Mouse (Mus musculus) myocyte (in vitro differentiated cells): ENCODE data around the gene Sptssb. TPM values are rescaled to one million over a fixed set of nuclear protein-coding genes. Genes with fewer than 3 reads are reported as not detected.

Experiments used
- H3K27me3 ChIP-seq: one replicate; pipeline ENCODE4 v1.6.1; 2011; ENCODE audit not compliant: control insufficient read depth, insufficient read depth, insufficient read length
- H3K36me3 ChIP-seq: one replicate; pipeline ENCODE4 v1.6.1; 2011; ENCODE audit not compliant: control insufficient read depth, insufficient read depth
- H3K4me2 ChIP-seq: one replicate; pipeline ENCODE4 v1.6.1; 2011; ENCODE audit warnings: low read depth, control low read depth
- H3K4me3 ChIP-seq: one replicate; pipeline ENCODE4 v1.5.1; 2011; ENCODE audit warnings: mild to moderate bottlenecking, control low read depth, moderate library complexity
- H3K79me2 ChIP-seq: one replicate; pipeline ENCODE4 v1.6.1; 2011; ENCODE audit not compliant: control insufficient read depth, insufficient read depth
- H3ac ChIP-seq: one replicate; pipeline ENCODE4 v1.6.1; 2011; ENCODE audit not compliant: control insufficient read depth, insufficient read length
- CEBPB ChIP-seq: IDR thresholded peaks from 2 replicates; pipeline ENCODE4 v1.6.1; 2011; ENCODE audit warnings: mild to moderate bottlenecking, moderate library complexity; ENCODE audit not compliant: poor library complexity, insufficient read depth, severe bottlenecking
- E2F4 ChIP-seq: IDR thresholded peaks from one replicate; pipeline ENCODE4 v1.6.1; 2011; ENCODE audit warnings: mild to moderate bottlenecking, control low read depth, moderate library complexity; ENCODE audit not compliant: insufficient read depth
- MAX ChIP-seq: IDR thresholded peaks from one replicate; pipeline ENCODE4 v1.6.1; 2011; ENCODE audit warnings: low read depth, mild to moderate bottlenecking, control low read depth
- MYOD1 ChIP-seq, 3 experiments: IDR thresholded peaks; one replicate each; pipeline ENCODE4 v1.6.1; 2011; ENCODE audit warnings: control low read depth in 2 of 3, low read depth in 2 of 3, mild to moderate bottlenecking in 2 of 3, moderate library complexity in 1 of 3; ENCODE audit not compliant: insufficient read length in 2 of 3, control insufficient read depth in 1 of 3
- MYOG ChIP-seq, 3 experiments: IDR thresholded peaks; one replicate each; pipeline ENCODE4 v1.6.1; 2011; ENCODE audit warnings: control low read depth in 2 of 3, low read depth in 2 of 3, mild to moderate bottlenecking in 2 of 3; ENCODE audit not compliant: insufficient read length in 2 of 3, control insufficient read depth in 1 of 3, insufficient read depth in 1 of 3
- POLR2A ChIP-seq: IDR thresholded peaks from one replicate; pipeline ENCODE4 v1.6.1; 2011; ENCODE audit warnings: low read depth, mild to moderate bottlenecking, control low read depth, moderate library complexity; ENCODE audit not compliant: insufficient read length
- POLR2AphosphoS2 ChIP-seq: IDR thresholded peaks from one replicate; pipeline ENCODE4 v1.6.1; 2011; ENCODE audit warnings: low read depth, control low read depth; ENCODE audit not compliant: insufficient read length
- REST ChIP-seq: IDR thresholded peaks from one replicate; pipeline ENCODE4 v1.6.1; 2011; ENCODE audit warnings: mild to moderate bottlenecking, control low read depth, moderate library complexity; ENCODE audit not compliant: insufficient read depth, insufficient read length
- SRF ChIP-seq: IDR thresholded peaks from one replicate; pipeline ENCODE4 v1.6.1; 2011; ENCODE audit warnings: low read depth; ENCODE audit not compliant: control insufficient read depth, insufficient read length
- TCF12 ChIP-seq: IDR thresholded peaks from one replicate; pipeline ENCODE4 v1.6.1; 2011; ENCODE audit warnings: mild to moderate bottlenecking, control low read depth; ENCODE audit not compliant: poor library complexity, insufficient read depth, severe bottlenecking
- TCF3 ChIP-seq: IDR thresholded peaks from one replicate; pipeline ENCODE4 v1.6.1; 2011; ENCODE audit warnings: low read depth, control low read depth; ENCODE audit not compliant: insufficient read length
- USF1 ChIP-seq: IDR thresholded peaks from one replicate; pipeline ENCODE4 v1.6.1; 2011; ENCODE audit warnings: low read depth, mild to moderate bottlenecking, control low read depth, moderate library complexity
- polyA plus RNA-seq: library from polyadenylated mRNA; unstranded; fragments of >200 nt; fragmentation: generic; extraction: Trizol; gene quantifications from one replicate; pipeline ENCODE4 v1.2.1, GENCODE M21; 2012; ENCODE audit warnings: missing spikeins

Sptssb gene
- polyA plus RNA-seq, 1 experiment: not detected

DNA sequence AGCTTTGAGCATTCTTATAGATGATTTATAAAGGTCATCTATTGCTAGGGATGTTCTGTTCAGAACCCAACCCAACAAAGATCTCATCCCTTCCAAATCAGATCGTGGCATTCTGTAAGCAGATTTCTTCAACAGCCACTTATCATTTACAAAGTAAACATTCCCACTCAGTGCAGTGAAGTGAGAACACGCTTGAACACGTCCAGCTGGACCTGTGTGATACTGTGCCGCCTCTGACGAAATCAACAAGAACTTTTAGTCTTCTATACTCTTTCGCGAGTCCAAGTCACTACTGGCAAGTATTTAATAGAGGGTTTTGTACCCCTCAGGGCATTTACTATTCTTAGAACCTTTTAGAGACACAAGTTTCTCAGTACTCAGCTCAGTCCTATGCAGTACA, 51.3 kb downstream of the Sptssb start:
- no peak overlapping the region for H3ac ChIP-seq
- H3K79me2 ChIP-seq: no peaks in the 10 kb centered on the region
- TF ChIP-seq E2F4 (no peak), TCF12 (no peak), SRF (no peak), REST (no peak), POLR2A (no peak), MYOG (IDR thresholded peaks at IDR 0.05; ENCODE audit: control insufficient read depth in 1 of 3, insufficient read depth in 1 of 3, insufficient read length in 2 of 3, low read depth in 2 of 3) (no peak), TCF3 (no peak), USF1 (no peak), POLR2AphosphoS2 (no peak), MAX (no peak), MYOD1 (IDR thresholded peaks at IDR 0.05; ENCODE audit: control insufficient read depth in 1 of 3, insufficient read length in 2 of 3, low read depth in 2 of 3) (no peak), CEBPB (no peak)
- H3K27me3 ChIP-seq: no peaks in the 10 kb centered on the region
- no peak overlapping the region for H3K4me3 ChIP-seq
- H3K36me3 ChIP-seq: no peaks in the 10 kb centered on the region
- no peak overlapping the region for H3K4me2 ChIP-seq

DNA sequence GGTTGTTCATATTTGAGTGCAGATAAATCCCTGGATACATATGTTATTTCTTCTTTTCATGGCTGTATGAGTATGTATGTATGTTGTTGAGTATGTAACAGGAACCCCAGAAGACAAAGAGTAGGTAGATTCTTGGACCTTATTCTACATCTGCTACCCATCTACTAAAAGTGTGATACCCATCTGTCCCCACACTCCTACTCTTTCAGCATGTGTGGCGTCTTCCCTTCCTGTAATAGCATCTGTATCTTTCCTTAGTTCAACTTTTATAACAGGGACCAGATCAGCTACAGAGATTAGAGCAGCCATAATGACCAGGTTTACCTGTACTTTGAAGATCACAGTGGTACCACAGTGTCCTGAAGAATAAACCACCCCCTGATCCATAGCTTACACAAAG, 56.6 kb downstream of the Sptssb start:
- no peaks in the 10 kb centered on the region for H3K79me2 ChIP-seq
- no peak overlapping the region for H3K4me3 ChIP-seq
- H3K4me2 ChIP-seq: no peak overlapping the region
- H3K27me3 ChIP-seq: peaks cover 3% of the 10 kb centered on the region
- no peak for TF ChIP-seq MYOD1 (IDR thresholded peaks at IDR 0.05; ENCODE audit: control insufficient read depth in 1 of 3, insufficient read length in 2 of 3, low read depth in 2 of 3)
- no peak for TF ChIP-seq TCF3
- TF ChIP-seq E2F4: no peak
- no peak for TF ChIP-seq USF1
- TF ChIP-seq CEBPB: no peak
- TF ChIP-seq TCF12: no peak
- no peak for TF ChIP-seq REST
- TF ChIP-seq MYOG (IDR thresholded peaks at IDR 0.05; ENCODE audit: control insufficient read depth in 1 of 3, insufficient read depth in 1 of 3, insufficient read length in 2 of 3, low read depth in 2 of 3): no peak
- TF ChIP-seq MAX: no peak
- TF ChIP-seq POLR2AphosphoS2: no peak
- no peaks in the 10 kb centered on the region for H3K36me3 ChIP-seq
- no peak overlapping the region for H3ac ChIP-seq

DNA sequence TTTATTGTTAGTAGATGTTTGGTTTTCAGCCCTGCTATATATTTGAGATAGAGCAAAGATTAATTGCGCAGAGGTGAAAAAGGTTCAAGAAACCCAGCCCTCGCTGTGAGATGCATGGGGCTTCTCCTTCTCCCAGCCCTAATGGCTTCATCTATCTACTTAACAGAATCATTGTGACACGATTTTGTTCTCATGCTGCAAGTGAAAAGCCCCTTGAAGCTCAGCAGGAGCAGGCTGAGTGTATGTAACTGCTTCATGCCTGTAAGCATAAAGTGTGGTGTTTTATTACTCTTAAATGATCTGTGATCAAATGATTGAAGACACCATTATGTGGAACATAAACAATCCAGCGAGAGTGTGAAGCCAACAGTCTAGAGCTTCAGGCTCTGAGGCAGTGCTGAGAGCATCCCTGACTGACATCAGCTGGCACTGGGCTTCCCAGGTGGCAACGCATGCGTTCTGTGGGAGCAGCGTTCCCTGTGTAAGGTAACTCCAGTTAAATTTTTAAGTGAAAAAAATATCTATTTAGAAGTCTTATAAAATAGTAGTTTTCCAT, 58.8 kb downstream of the Sptssb start:
- no peaks in the 10 kb centered on the region for H3K79me2 ChIP-seq
- H3ac ChIP-seq: no peak overlapping the region
- H3K36me3 ChIP-seq: no peaks in the 10 kb centered on the region
- peaks cover 3% of the 10 kb centered on the region for H3K27me3 ChIP-seq
- no peak overlapping the region for H3K4me3 ChIP-seq
- TF ChIP-seq POLR2AphosphoS2 (no peak), SRF (no peak), USF1 (no peak), REST (no peak), TCF12 (no peak), TCF3 (no peak), MAX (no peak), MYOG (IDR thresholded peaks at IDR 0.05; ENCODE audit: control insufficient read depth in 1 of 3, insufficient read depth in 1 of 3, insufficient read length in 2 of 3, low read depth in 2 of 3) (no peak), E2F4 (no peak), MYOD1 (IDR thresholded peaks at IDR 0.05; ENCODE audit: control insufficient read depth in 1 of 3, insufficient read length in 2 of 3, low read depth in 2 of 3) (no peak), POLR2A (no peak)
- H3K4me2 ChIP-seq: no peak overlapping the region

DNA sequence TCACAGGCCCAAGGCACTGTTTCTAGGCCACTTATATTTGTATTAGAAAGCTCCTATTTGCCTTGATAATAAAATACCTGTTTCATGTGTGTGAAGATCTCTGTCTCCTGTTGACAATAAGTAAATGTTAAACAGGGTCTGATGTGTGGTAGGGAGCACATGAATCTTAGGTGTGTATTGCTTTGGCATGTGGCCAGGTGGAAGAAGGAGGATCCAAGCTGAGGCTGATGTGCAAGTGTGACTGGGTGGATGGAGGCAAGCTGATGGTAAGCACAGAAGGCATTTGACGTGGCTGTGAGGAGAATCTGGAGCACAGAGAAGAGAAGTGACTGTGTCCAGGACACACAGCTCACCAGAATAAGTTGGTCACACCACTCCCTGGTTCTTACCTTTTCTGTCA, 60.6 kb downstream of the Sptssb start:
- Histone ChIP-seq H3K4me2 (no peak overlapping the region), H3K4me3 (no peak overlapping the region), H3ac (no peak overlapping the region), H3K79me2 (no peaks in the 10 kb centered on the region), H3K27me3 (peaks cover 3% of the 10 kb centered on the region), H3K36me3 (no peaks in the 10 kb centered on the region)
- TF ChIP-seq USF1: no peak
- TF ChIP-seq E2F4: no peak
- no peak for TF ChIP-seq TCF12
- TF ChIP-seq POLR2AphosphoS2: no peak
- no peak for TF ChIP-seq MAX
- no peak for TF ChIP-seq SRF
- TF ChIP-seq REST: no peak
- no peak for TF ChIP-seq MYOG (IDR thresholded peaks at IDR 0.05; ENCODE audit: control insufficient read depth in 1 of 3, insufficient read depth in 1 of 3, insufficient read length in 2 of 3, low read depth in 2 of 3)
- TF ChIP-seq CEBPB: no peak
- TF ChIP-seq TCF3: no peak
- TF ChIP-seq POLR2A: no peak
- TF ChIP-seq MYOD1 (IDR thresholded peaks at IDR 0.05; ENCODE audit: control insufficient read depth in 1 of 3, insufficient read length in 2 of 3, low read depth in 2 of 3): no peak
